Comparison of ENCODE assay signal across 1 mouse cellular context in the genomic region with DNA sequence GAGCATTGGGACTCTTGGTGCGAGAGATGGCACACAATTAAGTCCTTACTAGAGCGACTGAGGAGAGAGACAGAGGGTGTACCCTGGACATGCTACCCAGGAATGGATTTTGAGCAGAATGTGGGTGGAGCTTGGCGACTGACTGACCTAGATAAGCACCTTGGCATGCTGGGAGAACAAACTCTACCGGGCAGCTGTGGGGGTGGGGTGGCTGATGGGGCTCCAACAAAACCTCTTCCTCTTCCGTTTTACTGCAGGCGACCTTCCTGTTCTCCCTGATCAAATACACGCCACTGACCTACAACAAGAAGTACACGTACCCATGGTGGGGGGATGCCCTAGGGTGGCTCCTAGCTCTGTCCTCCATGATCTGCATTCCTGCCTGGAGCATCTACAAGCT.
TF ChIP-seq lines count a peak whose summit lies in the region.

No protein-coding gene starts in this region.

TF ChIP-seq in CH12.LX, 34 proteins besides CTCF, POLR2A, EP300 and RAD21 (continued from another document):
- TF ChIP-seq MEF2A (IDR thresholded peaks at IDR 0.05; ENCODE audit: borderline replicate concordance, low read depth, low read length), result peak; percentile 54; the same call in 1 of the 2 replicates
- 0 out of 2 replicates have a peak, but pooled peaks have one; percentile 20 for TF ChIP-seq SIN3A (IDR thresholded peaks at IDR 0.05; ENCODE audit: low read length)
- TF ChIP-seq GABPA (IDR thresholded peaks at IDR 0.05; ENCODE audit: insufficient replicate concordance, low read depth, low read length), result no peak
- 0 out of 2 replicates have a peak, but pooled peaks have one; percentile 5 for TF ChIP-seq BHLHE40 (IDR thresholded peaks at IDR 0.05; ENCODE audit: low read depth, low read length)
- no peak for TF ChIP-seq USF2 (conservative IDR thresholded peaks at IDR 0.05; ENCODE audit: low read depth, low read length)
TF ChIP-seq in CH12.LX: peak in this region for 14.
